Mouse (Mus musculus): ENCODE data around the gene Parva. TPM values are rescaled to one million over a fixed set of nuclear protein-coding genes. Genes with fewer than 3 reads are reported as not detected.

Parva gene
- total RNA-seq, 2 experiments from 2014 or later: not detected

- ATAC-seq (replicated peaks; ENCODE audit: poor library complexity, severe bottlenecking): no peak
Observed at GRCm38 (mm10) chr7:112417598-112417997, 9.7 kb upstream of the Parva start.

- no peak for ATAC-seq (replicated peaks; ENCODE audit: poor library complexity, severe bottlenecking)
Observed at GRCm38 (mm10) chr7:112423438-112423837, 3.9 kb upstream of the Parva start.

- no peak for ATAC-seq (replicated peaks; ENCODE audit: poor library complexity, severe bottlenecking)
Observed at GRCm38 (mm10) chr7:112426811-112427210, 494 bp upstream of the Parva start.

- ATAC-seq (replicated peaks; ENCODE audit: poor library complexity, severe bottlenecking): no peak
Observed at GRCm38 (mm10) chr7:112428158-112428535, 842 bp downstream of the Parva start.

- no peak for ATAC-seq (replicated peaks; ENCODE audit: poor library complexity, severe bottlenecking)
Observed at GRCm38 (mm10) chr7:112439846-112440245, 12.5 kb downstream of the Parva start.

GRCm38 (mm10) chr7:112444152-112444984 lies 17.1 kb downstream of the Parva start:
- ATAC-seq (replicated peaks; ENCODE audit: poor library complexity, severe bottlenecking): no peak

- no peak for ATAC-seq (replicated peaks; ENCODE audit: poor library complexity, severe bottlenecking)
Observed at GRCm38 (mm10) chr7:112444985-112445367, 17.7 kb downstream of the Parva start.

GRCm38 (mm10) chr7:112446498-112446897 lies 19.2 kb downstream of the Parva start:
- no peak for ATAC-seq (replicated peaks; ENCODE audit: poor library complexity, severe bottlenecking)

- ATAC-seq (replicated peaks; ENCODE audit: poor library complexity, severe bottlenecking): no peak
Observed at GRCm38 (mm10) chr7:112449954-112450700, 22.8 kb downstream of the Parva start.

GRCm38 (mm10) chr7:112452471-112452870 lies 25.2 kb downstream of the Parva start:
- no peak for ATAC-seq (replicated peaks; ENCODE audit: poor library complexity, severe bottlenecking)

- no peak for ATAC-seq (replicated peaks; ENCODE audit: poor library complexity, severe bottlenecking)
Observed at GRCm38 (mm10) chr7:112453805-112454214, 26.5 kb downstream of the Parva start.

GRCm38 (mm10) chr7:112454380-112454779 lies 27.1 kb downstream of the Parva start:
- no peak for ATAC-seq (replicated peaks; ENCODE audit: poor library complexity, severe bottlenecking)

GRCm38 (mm10) chr7:112454951-112455350 lies 27.6 kb downstream of the Parva start:
- no peak for ATAC-seq (replicated peaks; ENCODE audit: poor library complexity, severe bottlenecking)

- no peak for ATAC-seq (replicated peaks; ENCODE audit: poor library complexity, severe bottlenecking)
Observed at GRCm38 (mm10) chr7:112455566-112456110, 28.3 kb downstream of the Parva start.

- no peak for ATAC-seq (replicated peaks; ENCODE audit: poor library complexity, severe bottlenecking)
Observed at GRCm38 (mm10) chr7:112457373-112457772, 30.1 kb downstream of the Parva start.

- ATAC-seq (replicated peaks; ENCODE audit: poor library complexity, severe bottlenecking): no peak
Observed at GRCm38 (mm10) chr7:112457920-112458319, 30.6 kb downstream of the Parva start.

GRCm38 (mm10) chr7:112458440-112458839 lies 31.1 kb downstream of the Parva start:
- ATAC-seq (replicated peaks; ENCODE audit: poor library complexity, severe bottlenecking): no peak

GRCm38 (mm10) chr7:112463074-112463473 lies 35.8 kb downstream of the Parva start:
- ATAC-seq (replicated peaks; ENCODE audit: poor library complexity, severe bottlenecking): no peak

GRCm38 (mm10) chr7:112465920-112466319 lies 38.6 kb downstream of the Parva start:
- no peak for ATAC-seq (replicated peaks; ENCODE audit: poor library complexity, severe bottlenecking)

GRCm38 (mm10) chr7:112466786-112467185 lies 39.5 kb downstream of the Parva start:
- no peak for ATAC-seq (replicated peaks; ENCODE audit: poor library complexity, severe bottlenecking)

GRCm38 (mm10) chr7:112467687-112468111 lies 40.4 kb downstream of the Parva start:
- no peak for ATAC-seq (replicated peaks; ENCODE audit: poor library complexity, severe bottlenecking)
